Comparison of ENCODE assay signal across 8 mouse cellular contexts in the genomic region with DNA sequence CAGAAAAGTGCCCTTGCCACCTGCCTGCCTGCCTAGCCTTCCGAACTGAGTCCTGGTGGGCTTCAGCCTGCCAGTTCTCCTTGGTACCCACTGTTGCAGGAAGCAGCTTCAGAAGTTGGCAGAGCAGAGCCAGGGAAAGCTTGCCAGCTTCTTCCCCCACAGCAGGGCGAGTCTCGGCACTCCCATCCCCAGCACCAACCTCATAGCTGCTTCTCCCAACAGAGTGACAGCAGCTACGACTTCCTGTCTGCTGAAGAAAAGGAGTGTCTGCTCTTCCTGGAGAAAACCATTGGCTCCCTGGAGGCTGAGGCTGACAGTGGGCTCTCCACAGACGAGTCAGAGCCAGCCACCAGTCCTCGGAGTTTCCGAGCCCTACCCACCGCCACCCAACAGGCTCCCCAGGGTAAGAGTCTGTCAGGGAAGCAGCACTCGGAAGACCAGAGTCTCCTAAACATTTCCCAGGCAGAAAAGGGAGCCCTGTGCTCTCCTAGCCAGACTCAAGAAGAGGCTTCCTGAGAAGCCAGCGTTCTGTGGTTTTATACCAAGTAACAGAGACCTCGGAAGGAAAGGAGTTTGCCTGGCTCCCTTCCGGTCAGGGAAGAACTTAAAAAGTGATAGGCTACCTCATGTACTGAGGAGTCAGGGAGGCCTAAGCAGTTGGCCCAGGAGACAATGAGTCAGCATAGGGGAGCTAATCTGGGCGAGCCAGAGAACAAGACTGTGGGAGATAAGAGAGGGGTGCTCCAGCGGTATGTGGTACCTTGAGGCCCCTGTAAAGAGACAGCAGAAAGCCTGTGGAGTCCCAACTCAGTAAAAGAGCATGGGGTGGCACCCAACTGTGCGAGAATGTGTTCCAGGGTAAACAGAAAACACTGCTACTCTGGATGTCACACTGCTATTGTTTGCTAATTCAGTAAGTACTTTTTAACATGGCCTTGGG. TPM values are rescaled to one million over a fixed set of nuclear protein-coding genes. Genes with fewer than 3 reads are reported as not detected.
DNase-seq lines count a peak whose midpoint lies in the region; ATAC-seq lines count a peak whose summit lies in the region.

No protein-coding gene starts in this region.

- no peaks in the 10 kb centered on the region for H3K27me3 ChIP-seq in kidney, embryonic 15.5 days

- no peak overlapping the region for H3K9ac ChIP-seq in kidney, embryonic 15.5 days

- H3K4me3 ChIP-seq in kidney, embryonic 15.5 days (replicated peaks), result no peak overlapping the region

- intact Hi-C loops in left cerebral cortex, postnatal 4 days (cut with DNase I), result no loop called here

- no peak for DNase-seq in kidney, postnatal 10 days
- peak; percentile 83 for DNase-seq in brain, adult 2 months (ENCODE audit: low read depth, low spot score)
- peak; percentile 64 for DNase-seq in left cerebral cortex, postnatal 4 days
- DNase-seq in right cerebral cortex, postnatal 10 days (ENCODE audit: low spot score in 2 of 2), result peak; percentile 75 to 80
- DNase-seq in gastrocnemius, adult 8-10 months (ENCODE audit: low spot score in 2 of 2), result no peak
- DNase-seq in T-cell, adult 2 months (ENCODE audit: low spot score), result no peak

- peak; percentile 90 for ATAC-seq in kidney, embryonic 15.5 days (replicated peaks; ENCODE audit: low FRiP score)
- ATAC-seq in granulocyte monocyte progenitor cell, adult 5-6 weeks (replicated peaks; ENCODE audit: poor library complexity, severe bottlenecking), result peak; percentile 73

- no peaks in the 10 kb centered on the region for H3K36me3 ChIP-seq in kidney, embryonic 15.5 days

- H3K4me1 ChIP-seq in kidney, embryonic 15.5 days, result peaks cover 19% of the 10 kb centered on the region

- no peak overlapping the region for H3K4me2 ChIP-seq in kidney, embryonic 15.5 days

- no peaks in the 10 kb centered on the region for H3K9me3 ChIP-seq in kidney, embryonic 15.5 days (replicated peaks)

- WGBS in kidney, embryonic 15.5 days, result 69% methylated on average over 15 of the region's 15 CpGs

- no peak overlapping the region for H3K27ac ChIP-seq in kidney, embryonic 15.5 days

RNA-seq across cellular contexts. Expression of gene AA986860, which starts 9.3 kb away (rescaled TPM):
- polyA plus RNA-seq in kidney, embryonic 15.5 days (2015; fragmentation: Nextera tagmentation; extraction: Ambion mirVana), result 10.7 and 11.6 TPM in 2 replicates
- total RNA-seq in granulocyte monocyte progenitor cell, adult 5-6 weeks (2014; fragmentation: Nextera tagmentation), result 0.09 and 0.88 TPM in 2 replicates
- not detected in 2 replicates for total RNA-seq in granulocyte monocyte progenitor cell, adult 5-6 weeks (2017)
- under 1 TPM; 0.30 to 0.38 TPM for total RNA-seq in left cerebral cortex, postnatal 4 days (2021)
- total RNA-seq in gastrocnemius, adult 8-10 months (2022), result under 1 TPM in 3 of 4 experiments, not detected in 1; 0.09 to 0.22 (median 0.11) TPM

RNA-seq across cellular contexts. Expression of gene Pfkfb2, which starts 12.0 kb away (rescaled TPM):
- 8.0 and 8.2 TPM in 2 replicates for polyA plus RNA-seq in kidney, embryonic 15.5 days (2015; fragmentation: Nextera tagmentation; extraction: Ambion mirVana)
- 6.6 and 9.1 TPM in 2 replicates for total RNA-seq in granulocyte monocyte progenitor cell, adult 5-6 weeks (2014; fragmentation: Nextera tagmentation)
- total RNA-seq in granulocyte monocyte progenitor cell, adult 5-6 weeks (2017), result 13.9 and 15.7 TPM in 2 replicates
- 10 to 100 TPM; 52.4 to 53.6 TPM for total RNA-seq in left cerebral cortex, postnatal 4 days (2021)
- total RNA-seq in gastrocnemius, adult 8-10 months (2022), result 10 to 100 TPM in 3 of 4 experiments, 1 to 10 TPM in 1; 9.6 to 15.0 (median 11.7) TPM

RNA-seq across cellular contexts. Expression of gene Yod1, which starts 23.9 kb away (rescaled TPM):
- 11.5 TPM in 2 replicates for polyA plus RNA-seq in kidney, embryonic 15.5 days (2015; fragmentation: Nextera tagmentation; extraction: Ambion mirVana)
- total RNA-seq in granulocyte monocyte progenitor cell, adult 5-6 weeks (2014; fragmentation: Nextera tagmentation), result 6.4 and 8.0 TPM in 2 replicates
- 6.7 and 7.8 TPM in 2 replicates for total RNA-seq in granulocyte monocyte progenitor cell, adult 5-6 weeks (2017)
- total RNA-seq in left cerebral cortex, postnatal 4 days (2021), result 10 to 100 TPM; 11.1 to 12.0 TPM
- 1 to 10 TPM; 2.9 to 4.0 (median 3.4) TPM for total RNA-seq in gastrocnemius, adult 8-10 months (2022)

RNA-seq across cellular contexts. Expression of gene Gm29427, which starts 25.5 kb away (rescaled TPM):
- polyA plus RNA-seq in kidney, embryonic 15.5 days (2015; fragmentation: Nextera tagmentation; extraction: Ambion mirVana), result not detected in 2 replicates
- not detected in 2 replicates for total RNA-seq in granulocyte monocyte progenitor cell, adult 5-6 weeks (2014; fragmentation: Nextera tagmentation)
- not detected in 2 replicates for total RNA-seq in granulocyte monocyte progenitor cell, adult 5-6 weeks (2017)
- not detected for total RNA-seq in left cerebral cortex, postnatal 4 days (2021)
- total RNA-seq in gastrocnemius, adult 8-10 months (2022), result not detected

RNA-seq across cellular contexts. Expression of gene Fcamr, which starts 59.7 kb away (rescaled TPM):
- polyA plus RNA-seq in kidney, embryonic 15.5 days (2015; fragmentation: Nextera tagmentation; extraction: Ambion mirVana), result not detected in 2 replicates
- not detected in 2 replicates for total RNA-seq in granulocyte monocyte progenitor cell, adult 5-6 weeks (2014; fragmentation: Nextera tagmentation)
- total RNA-seq in granulocyte monocyte progenitor cell, adult 5-6 weeks (2017), result not detected in 2 replicates
- not detected for total RNA-seq in left cerebral cortex, postnatal 4 days (2021)
- not detected for total RNA-seq in gastrocnemius, adult 8-10 months (2022)

Comparison
In these comparisons a context has a peak if more than half of its experiments do, and no peak if none do; other contexts are left out.
1. DNase-seq: peak in brain, adult 2 months (single experiment), left cerebral cortex, postnatal 4 days (single experiment) and right cerebral cortex, postnatal 10 days (2 of 2); none in kidney, postnatal 10 days (single experiment), gastrocnemius, adult 8-10 months (0 of 2) and T-cell, adult 2 months (single experiment).